Mouse (Mus musculus) heart, postnatal 10 days (tissue): ENCODE measurements around the gene Cav3. TPM values are rescaled to one million over a fixed set of nuclear protein-coding genes. Genes with fewer than 3 reads are reported as not detected.
A peak's percentile ranks its signal among the peaks of the same experiment; 100 is the strongest.

Experiments used
- DNase-seq, 2 experiments: peaks; one replicate each; pipeline ENCODE4 v3.0.0; 2021
- intact Hi-C: fragments of 180-260 bp; cut with DNase I; formaldehyde crosslinking; loops from one replicate; pipeline ENCODE4 v1.15.1; 2025
- total RNA-seq, 2 experiments: library from RNA; stranded (reverse); gene quantifications; 2 replicates each; pipeline ENCODE4 v1.2.3; 2021

Gene Cav3
- total RNA-seq, 2 experiments from 2014 or later = 157 to 162 TPM

- DNase-seq = no peak
- intact Hi-C loops = loop anchor here (5.0 to 10.0 kb wide), 3 partner anchors 204 to 509 kb away; partner anchors contain the start of gene Rad18
These were observed 34.1 kb downstream of the Cav3 start for GRCm38 (mm10) chr6:112493371-112493770.

GRCm38 (mm10) chr6:112494620-112495081 is 35.3 kb downstream of the Cav3 start:
- intact Hi-C loops = loop anchor here (5.0 to 10.0 kb wide), 3 partner anchors 203 to 508 kb away; partner anchors contain the start of gene Rad18
- DNase-seq = peak; percentile 34 to 38

- DNase-seq = no peak
- intact Hi-C loops = loop anchor here (10.0 kb wide), 1 partner anchor 280 kb away; no protein-coding TSS in a partner anchor
These were observed 35.9 kb downstream of the Cav3 start for GRCm38 (mm10) chr6:112495219-112495618.

- intact Hi-C loops = loop anchor here (10.0 kb wide), 1 partner anchor 278 kb away; no protein-coding TSS in a partner anchor
- no peak for DNase-seq
These were observed 37.2 kb downstream of the Cav3 start for GRCm38 (mm10) chr6:112496291-112497060.

GRCm38 (mm10) chr6:112497456-112497855 is 38.2 kb downstream of the Cav3 start:
- no peak for DNase-seq
- intact Hi-C loops = loop anchor here (10.0 kb wide), 1 partner anchor 277 kb away; no protein-coding TSS in a partner anchor

- no peak for DNase-seq
- intact Hi-C loops = loop anchor here (10.0 kb wide), 1 partner anchor 276 kb away; no protein-coding TSS in a partner anchor
These were observed 39.4 kb downstream of the Cav3 start for GRCm38 (mm10) chr6:112498716-112499115.

- no peak for DNase-seq
- intact Hi-C loops = loop anchor here (10.0 kb wide), 1 partner anchor 275 kb away; no protein-coding TSS in a partner anchor
These were observed 40.2 kb downstream of the Cav3 start for GRCm38 (mm10) chr6:112499456-112499855.

- intact Hi-C loops = no loop called here
These were observed 41.9 kb downstream of the Cav3 start for GRCm38 (mm10) chr6:112501156-112501555.

GRCm38 (mm10) chr6:112507617-112508016 is 48.3 kb downstream of the Cav3 start:
- DNase-seq = peak; percentile 19 to 29
- intact Hi-C loops = no loop called here

More at GRCm38 (mm10) chr6:112501156-112501555, 41.9 kb downstream of the Cav3 start:
- peak in 1 of 2 experiments; percentile 29 for DNase-seq

GRCm38 (mm10) chr6:112509590-112510131 is 50.4 kb downstream of the Cav3 start:
- no peak for DNase-seq
- intact Hi-C loops = no loop called here

- DNase-seq = no peak
- intact Hi-C loops = no loop called here
These were observed 51.0 kb downstream of the Cav3 start for GRCm38 (mm10) chr6:112510346-112510745.

GRCm38 (mm10) chr6:112514591-112514990 is 55.3 kb downstream of the Cav3 start:
- intact Hi-C loops = no loop called here

GRCm38 (mm10) chr6:112516496-112516895 is 57.2 kb downstream of the Cav3 start:
- no peak for DNase-seq
- intact Hi-C loops = no loop called here

More at GRCm38 (mm10) chr6:112514591-112514990, 55.3 kb downstream of the Cav3 start:
- DNase-seq = peak in 1 of 2 experiments; percentile 39

GRCm38 (mm10) chr6:112517572-112517971 is 58.3 kb downstream of the Cav3 start:
- no peak for DNase-seq
- intact Hi-C loops = no loop called here

GRCm38 (mm10) chr6:112517991-112518390 is 58.7 kb downstream of the Cav3 start:
- intact Hi-C loops = no loop called here
- no peak for DNase-seq

Other genes with a start within 250 kb of the Cav3 start
- gene Lmcd1, start 185.7 kb upstream of the Cav3 start, total RNA-seq = 10 to 100 TPM; 34.2 to 45.3 TPM
- 1 to 10 TPM; 5.1 to 6.5 TPM for gene Ssu2, start 71.5 kb upstream of the Cav3 start, total RNA-seq
- under 1 TPM; 0.15 to 0.26 TPM for gene Oxtr, start 30.4 kb downstream of the Cav3 start, total RNA-seq
- 1 to 10 TPM; 6.3 to 6.6 TPM for gene Rad18, start 237.2 kb downstream of the Cav3 start, total RNA-seq